Mouse (Mus musculus): ENCODE data around the gene Hemk1. TPM values are rescaled to one million over a fixed set of nuclear protein-coding genes. Genes with fewer than 3 reads are reported as not detected.

Gene Hemk1
- polyA plus RNA-seq, 1 experiment from 2014 or later: 12.4 TPM

- Histone ChIP-seq H3K27me3 (0 out of 2 replicates have a peak, but pooled peaks cover 15% of the 10 kb centered on the region), H3K27ac (no peak overlapping the region), H3K4me3 (no peak overlapping the region), H3K9ac (no peak overlapping the region), H3K4me2 (replicated peaks) (no peak overlapping the region), H3K4me1 (no peaks in the 10 kb centered on the region), H3K9me3 (no peaks in the 10 kb centered on the region), H3K36me3 (no peaks in the 10 kb centered on the region)
- 86% methylated on average over 1 of the region's 1 CpGs for WGBS
- ATAC-seq (ENCODE audit: insufficient number of reproducible peaks, insufficient read depth, low FRiP score, low TSS enrichment): no peak
These were observed 30.2 kb upstream of the Hemk1 start for GRCm38 (mm10) chr9:107368302-107368701.

- H3K27me3 ChIP-seq: 0 out of 2 replicates have a peak, but pooled peaks cover 12% of the 10 kb centered on the region
- no peak overlapping the region for H3K27ac ChIP-seq
- no peak for ATAC-seq (ENCODE audit: insufficient number of reproducible peaks, insufficient read depth, low FRiP score, low TSS enrichment)
- no peaks in the 10 kb centered on the region for H3K9me3 ChIP-seq
- H3K9ac ChIP-seq: no peak overlapping the region
- H3K4me2 ChIP-seq (replicated peaks): no peak overlapping the region
- no peaks in the 10 kb centered on the region for H3K4me1 ChIP-seq
- no peak overlapping the region for H3K4me3 ChIP-seq
- WGBS: 5% methylated on average over 3 of the region's 3 CpGs
- no peaks in the 10 kb centered on the region for H3K36me3 ChIP-seq
These were observed 28.5 kb upstream of the Hemk1 start for GRCm38 (mm10) chr9:107366644-107367043.

- Histone ChIP-seq H3K9ac (no peak overlapping the region), H3K4me3 (no peak overlapping the region), H3K4me1 (0 out of 2 replicates have a peak, but pooled peaks cover 7% of the 10 kb centered on the region), H3K9me3 (no peaks in the 10 kb centered on the region), H3K36me3 (no peaks in the 10 kb centered on the region), H3K4me2 (replicated peaks) (no peak overlapping the region), H3K27me3 (0 out of 2 replicates have a peak, but pooled peaks cover 5% of the 10 kb centered on the region), H3K27ac (no peak overlapping the region)
- ATAC-seq (ENCODE audit: insufficient number of reproducible peaks, insufficient read depth, low FRiP score, low TSS enrichment): no peak
- 18% methylated on average over 3 of the region's 3 CpGs for WGBS
These were observed 22.8 kb upstream of the Hemk1 start for GRCm38 (mm10) chr9:107360989-107361388.

GRCm38 (mm10) chr9:107357651-107358050 lies 19.5 kb upstream of the Hemk1 start:
- Histone ChIP-seq H3K9ac (no peak overlapping the region), H3K4me3 (no peak overlapping the region), H3K4me1 (0 out of 2 replicates have a peak, but pooled peaks cover 7% of the 10 kb centered on the region), H3K27me3 (no peaks in the 10 kb centered on the region), H3K4me2 (replicated peaks) (no peak overlapping the region), H3K36me3 (no peaks in the 10 kb centered on the region), H3K9me3 (no peaks in the 10 kb centered on the region), H3K27ac (no peak overlapping the region)
- ATAC-seq (ENCODE audit: insufficient number of reproducible peaks, insufficient read depth, low FRiP score, low TSS enrichment): no peak
- WGBS: 19% methylated on average over 5 of the region's 5 CpGs

GRCm38 (mm10) chr9:107355870-107356765 lies 18.0 kb upstream of the Hemk1 start:
- Histone ChIP-seq H3K9me3 (no peaks in the 10 kb centered on the region), H3K9ac (no peak overlapping the region), H3K4me1 (0 out of 2 replicates have a peak, but pooled peaks cover 4% of the 10 kb centered on the region), H3K4me3 (no peak overlapping the region), H3K36me3 (no peaks in the 10 kb centered on the region), H3K4me2 (replicated peaks) (no peak overlapping the region), H3K27me3 (no peaks in the 10 kb centered on the region), H3K27ac (no peak overlapping the region)
- 44% methylated on average over 6 of the region's 7 CpGs for WGBS
- ATAC-seq (ENCODE audit: insufficient number of reproducible peaks, insufficient read depth, low FRiP score, low TSS enrichment): no peak

GRCm38 (mm10) chr9:107354826-107355225 lies 16.7 kb upstream of the Hemk1 start:
- no peaks in the 10 kb centered on the region for H3K27me3 ChIP-seq
- no peaks in the 10 kb centered on the region for H3K4me1 ChIP-seq

GRCm38 (mm10) chr9:107349321-107349720 lies 11.2 kb upstream of the Hemk1 start:
- WGBS: 54% methylated on average over 7 of the region's 7 CpGs
- H3K27ac ChIP-seq: no peak overlapping the region
- no peak overlapping the region for H3K4me2 ChIP-seq (replicated peaks)
- ATAC-seq (ENCODE audit: insufficient number of reproducible peaks, insufficient read depth, low FRiP score, low TSS enrichment): no peak
- H3K36me3 ChIP-seq: no peaks in the 10 kb centered on the region
- H3K4me1 ChIP-seq: no peaks in the 10 kb centered on the region
- H3K9ac ChIP-seq: no peak overlapping the region
- H3K4me3 ChIP-seq: no peak overlapping the region
- no peaks in the 10 kb centered on the region for H3K27me3 ChIP-seq
- no peaks in the 10 kb centered on the region for H3K9me3 ChIP-seq

More at GRCm38 (mm10) chr9:107354826-107355225, 16.7 kb upstream of the Hemk1 start:
- Histone ChIP-seq H3K36me3 (no peaks in the 10 kb centered on the region), H3K9me3 (no peaks in the 10 kb centered on the region), H3K4me2 (replicated peaks) (no peak overlapping the region), H3K4me3 (no peak overlapping the region), H3K9ac (no peak overlapping the region), H3K27ac (no peak overlapping the region)
- 76% methylated on average over 1 of the region's 1 CpGs for WGBS
- ATAC-seq (ENCODE audit: insufficient number of reproducible peaks, insufficient read depth, low FRiP score, low TSS enrichment): no peak

- WGBS: 72% methylated on average over 9 of the region's 9 CpGs
- no peak overlapping the region for H3K27ac ChIP-seq
These were observed 9.5 kb upstream of the Hemk1 start for GRCm38 (mm10) chr9:107347586-107348183.

GRCm38 (mm10) chr9:107346081-107346480 lies 7.9 kb upstream of the Hemk1 start:
- Histone ChIP-seq H3K27ac (no peak overlapping the region), H3K27me3 (peaks cover 12% of the 10 kb centered on the region; the same call in 1 of the 2 replicates), H3K4me2 (replicated peaks) (no peak overlapping the region), H3K9me3 (no peaks in the 10 kb centered on the region), H3K36me3 (no peaks in the 10 kb centered on the region), H3K4me1 (no peaks in the 10 kb centered on the region), H3K4me3 (no peak overlapping the region), H3K9ac (no peak overlapping the region)
- 87% methylated on average over 8 of the region's 8 CpGs for WGBS
- no peak for ATAC-seq (ENCODE audit: insufficient number of reproducible peaks, insufficient read depth, low FRiP score, low TSS enrichment)

More at GRCm38 (mm10) chr9:107347586-107348183, 9.5 kb upstream of the Hemk1 start:
- Histone ChIP-seq H3K9me3 (no peaks in the 10 kb centered on the region), H3K36me3 (no peaks in the 10 kb centered on the region), H3K9ac (no peak overlapping the region), H3K4me3 (no peak overlapping the region), H3K4me2 (replicated peaks) (no peak overlapping the region), H3K4me1 (no peaks in the 10 kb centered on the region), H3K27me3 (0 out of 2 replicates have a peak, but pooled peaks cover 3% of the 10 kb centered on the region)
- no peak for ATAC-seq (ENCODE audit: insufficient number of reproducible peaks, insufficient read depth, low FRiP score, low TSS enrichment)

GRCm38 (mm10) chr9:107344027-107344426 lies 5.9 kb upstream of the Hemk1 start:
- H3K4me1 ChIP-seq: no peaks in the 10 kb centered on the region
- H3K9me3 ChIP-seq: no peaks in the 10 kb centered on the region
- 71% methylated on average over 6 of the region's 6 CpGs for WGBS
- no peaks in the 10 kb centered on the region for H3K36me3 ChIP-seq
- no peak for ATAC-seq (ENCODE audit: insufficient number of reproducible peaks, insufficient read depth, low FRiP score, low TSS enrichment)
- H3K27ac ChIP-seq: no peak overlapping the region
- H3K4me3 ChIP-seq: no peak overlapping the region
- H3K27me3 ChIP-seq: peaks cover 12% of the 10 kb centered on the region; the same call in 1 of the 2 replicates
- no peak overlapping the region for H3K9ac ChIP-seq
- no peak overlapping the region for H3K4me2 ChIP-seq (replicated peaks)

GRCm38 (mm10) chr9:107343146-107343943 lies 5.2 kb upstream of the Hemk1 start:
- WGBS: 77% methylated on average over 8 of the region's 8 CpGs
- Histone ChIP-seq H3K27ac (no peak overlapping the region), H3K9ac (no peak overlapping the region), H3K4me2 (replicated peaks) (no peak overlapping the region), H3K9me3 (no peaks in the 10 kb centered on the region), H3K4me1 (peaks cover 5% of the 10 kb centered on the region; the same call in 1 of the 2 replicates), H3K27me3 (peaks cover 12% of the 10 kb centered on the region; the same call in 1 of the 2 replicates), H3K4me3 (no peak overlapping the region), H3K36me3 (no peaks in the 10 kb centered on the region)
- ATAC-seq (ENCODE audit: insufficient number of reproducible peaks, insufficient read depth, low FRiP score, low TSS enrichment): no peak
